Mouse (Mus musculus) MEL (cell line): ENCODE results near the gene Cd82. TPM values are rescaled to one million over a fixed set of nuclear protein-coding genes. Genes with fewer than 3 reads are reported as not detected.

Source experiments
- DNase-seq: peaks from one replicate; pipeline ENCODE4 v3.0.0; 2011; ENCODE audit warnings: low read depth, low spot score
- H3K27ac ChIP-seq: 2 replicates; pipeline ENCODE4 v1.5.1; 2012; ENCODE audit warnings: low read depth, mild to moderate bottlenecking, control low read depth, low read length, moderate library complexity; ENCODE audit not compliant: control insufficient read depth
- H3K27me3 ChIP-seq, 2 experiments: fragments of 150-350 bp in 1 of 2; sonication (generic) in 1 of 2; 2 replicates each; pipeline ENCODE4 v1.6.1; 2012; ENCODE audit warnings: low read length in 2 of 2, mild to moderate bottlenecking in 2 of 2, improper control_type of control experiment in 1 of 2, moderate library complexity in 1 of 2; ENCODE audit not compliant: insufficient read depth in 2 of 2, control insufficient read depth in 1 of 2
- H3K36me3 ChIP-seq, 2 experiments: 2 replicates each; pipeline ENCODE4 v1.6.1; 2012 to 2014; ENCODE audit warnings: low read length in 2 of 2, improper control_type of control experiment in 1 of 2, inconsistent platforms in 1 of 2, mild to moderate bottlenecking in 1 of 2; ENCODE audit not compliant: insufficient read depth in 2 of 2, control insufficient read depth in 1 of 2
- H3K4me1 ChIP-seq, 2 experiments: fragments of 150-350 bp in 1 of 2; sonication (generic) in 1 of 2; 2 replicates each; pipeline ENCODE4 v1.6.1; 2012; ENCODE audit warnings: low read length in 2 of 2, improper control_type of control experiment in 1 of 2, mild to moderate bottlenecking in 1 of 2; ENCODE audit not compliant: insufficient read depth in 2 of 2, control insufficient read depth in 1 of 2
- H3K4me3 ChIP-seq, 2 experiments: fragments of 150-350 bp in 1 of 2; sonication (generic) in 1 of 2; 2 replicates each; pipeline ENCODE4 v1.5.1; 2012; ENCODE audit warnings: low read depth in 2 of 2, low read length in 2 of 2, mild to moderate bottlenecking in 2 of 2, moderate library complexity in 2 of 2, control low read depth in 1 of 2, improper control_type of control experiment in 1 of 2; ENCODE audit not compliant: control insufficient read depth in 1 of 2, insufficient read depth in 1 of 2
- H3K79me2 ChIP-seq: 2 replicates; pipeline ENCODE4 v1.6.1; 2012; ENCODE audit warnings: mild to moderate bottlenecking, low read length, moderate library complexity; ENCODE audit not compliant: control insufficient read depth, poor library complexity, insufficient read depth
- H3K9ac ChIP-seq: 2 replicates; pipeline ENCODE4 v1.6.1; 2012; ENCODE audit warnings: low read depth, mild to moderate bottlenecking, control low read depth, low read length, moderate library complexity; ENCODE audit not compliant: control insufficient read depth, poor library complexity, severe bottlenecking
- H3K9me3 ChIP-seq: fragments of 150-350 bp; sonication (generic); replicated peaks from 2 replicates; pipeline ENCODE4 v1.6.1; 2012; ENCODE audit warnings: mild to moderate bottlenecking, low read length, improper control_type of control experiment, moderate library complexity; ENCODE audit not compliant: insufficient read depth
- BHLHE40 ChIP-seq: IDR thresholded peaks from 2 replicates; pipeline ENCODE4 v1.6.1; 2012; ENCODE audit warnings: low read depth, mild to moderate bottlenecking, inconsistent platforms, low read length, improper control_type of control experiment, borderline replicate concordance
- CHD2 ChIP-seq: IDR thresholded peaks from 2 replicates; pipeline ENCODE4 v1.6.1; 2011; ENCODE audit warnings: low read length, improper control_type of control experiment
- ETS1 ChIP-seq: IDR thresholded peaks from 2 replicates; pipeline ENCODE4 v1.6.1; 2012; ENCODE audit warnings: low read depth, mild to moderate bottlenecking, inconsistent platforms, low read length, improper control_type of control experiment, moderate library complexity
- GABPA ChIP-seq: IDR thresholded peaks from 2 replicates; pipeline ENCODE4 v1.6.1; 2012; ENCODE audit warnings: low read depth, mild to moderate bottlenecking, inconsistent platforms, low read length, improper control_type of control experiment, moderate library complexity
- HCFC1 ChIP-seq: IDR thresholded peaks from 2 replicates; pipeline ENCODE4 v1.6.1; 2012; ENCODE audit warnings: low read depth, mild to moderate bottlenecking, inconsistent platforms, low read length, improper control_type of control experiment, moderate library complexity
- KAT2A ChIP-seq: conservative IDR thresholded peaks from 2 replicates; pipeline ENCODE4 v1.6.1; 2012; ENCODE audit warnings: low read depth, low read length, improper control_type of control experiment, inconsistent platforms
- NELFE ChIP-seq: IDR thresholded peaks from 2 replicates; pipeline ENCODE4 v1.6.1; 2011; ENCODE audit warnings: low read depth, low read length, improper control_type of control experiment
- POLR2A ChIP-seq, 2 experiments: IDR thresholded peaks; 2 replicates each; pipeline ENCODE4 v1.6.1; 2011 to 2012; ENCODE audit warnings: low read length in 2 of 2, mild to moderate bottlenecking in 2 of 2, control low read depth in 1 of 2, improper control_type of control experiment in 1 of 2, low read depth in 1 of 2, moderate library complexity in 1 of 2; ENCODE audit not compliant: control insufficient read depth in 1 of 2, insufficient read depth in 1 of 2, poor library complexity in 1 of 2
- POLR2AphosphoS5 ChIP-seq: IDR thresholded peaks from 2 replicates; pipeline ENCODE4 v1.6.1; 2012; ENCODE audit warnings: low read depth, borderline replicate concordance, mild to moderate bottlenecking, inconsistent platforms, low read length, moderate library complexity, mixed read lengths
- SMC3 ChIP-seq: IDR thresholded peaks from 2 replicates; pipeline ENCODE4 v1.6.1; 2011; ENCODE audit warnings: low read depth, low read length, improper control_type of control experiment
- TAL1 ChIP-seq: IDR thresholded peaks from 2 replicates; pipeline ENCODE4 v1.6.1; 2012; ENCODE audit warnings: mild to moderate bottlenecking, inconsistent platforms, low read length, moderate library complexity, mixed read lengths
- TBP ChIP-seq: IDR thresholded peaks from 2 replicates; pipeline ENCODE4 v1.8.0; 2011; ENCODE audit warnings: low read depth, low read length, improper control_type of control experiment
- TCF12 ChIP-seq: IDR thresholded peaks from 2 replicates; pipeline ENCODE4 v1.6.1; 2014; ENCODE audit warnings: low read depth, mild to moderate bottlenecking, inconsistent platforms, low read length, improper control_type of control experiment, moderate library complexity
- USF1 ChIP-seq: IDR thresholded peaks from 2 replicates; pipeline ENCODE4 v1.6.1; 2014; ENCODE audit warnings: low read depth, mild to moderate bottlenecking, inconsistent platforms, low read length, improper control_type of control experiment, moderate library complexity
- USF2 ChIP-seq, 2 experiments: IDR thresholded peaks; 2 replicates each; pipeline ENCODE4 v1.6.1; 2011 to 2012; ENCODE audit warnings: improper control_type of control experiment in 2 of 2, low read length in 2 of 2, borderline replicate concordance in 1 of 2, inconsistent platforms in 1 of 2, low read depth in 1 of 2, mild to moderate bottlenecking in 1 of 2; ENCODE audit not compliant: insufficient read depth in 1 of 2
- ZC3H11A ChIP-seq: IDR thresholded peaks from 2 replicates; pipeline ENCODE4 v1.6.1; 2012; ENCODE audit warnings: low read depth, mild to moderate bottlenecking, inconsistent platforms, low read length, improper control_type of control experiment
- ZKSCAN1 ChIP-seq: IDR thresholded peaks from 2 replicates; pipeline ENCODE4 v1.6.1; 2012; ENCODE audit warnings: low read depth, mild to moderate bottlenecking, inconsistent platforms, low read length, improper control_type of control experiment, moderate library complexity
- polyA plus RNA-seq, 2 experiments: library from polyadenylated mRNA; stranded (reverse) in 1 of 2; unstranded in 1 of 2; fragments of >175 nt in 1 of 2; fragments of >200 nt in 1 of 2; gene quantifications; 2 replicates each; pipeline versions ENCODE4 v1.2.1 to v1.2.4; 2012; ENCODE audit warnings: low replicate concordance in 2 of 2, low read depth in 1 of 2; ENCODE audit not compliant: insufficient read length in 2 of 2, insufficient read depth in 1 of 2, missing spikeins in 1 of 2
- total RNA-seq: library from RNA; depleted of rRNA; stranded (reverse); fragments of 300-350 nt; gene quantifications from 2 replicates; pipeline ENCODE4 v1.2.3, GENCODE M21; 2012

Cd82 gene
- total and polyA plus RNA-seq, 3 experiments = 37.6 to 59.7 TPM; not detected in 1

DNA sequence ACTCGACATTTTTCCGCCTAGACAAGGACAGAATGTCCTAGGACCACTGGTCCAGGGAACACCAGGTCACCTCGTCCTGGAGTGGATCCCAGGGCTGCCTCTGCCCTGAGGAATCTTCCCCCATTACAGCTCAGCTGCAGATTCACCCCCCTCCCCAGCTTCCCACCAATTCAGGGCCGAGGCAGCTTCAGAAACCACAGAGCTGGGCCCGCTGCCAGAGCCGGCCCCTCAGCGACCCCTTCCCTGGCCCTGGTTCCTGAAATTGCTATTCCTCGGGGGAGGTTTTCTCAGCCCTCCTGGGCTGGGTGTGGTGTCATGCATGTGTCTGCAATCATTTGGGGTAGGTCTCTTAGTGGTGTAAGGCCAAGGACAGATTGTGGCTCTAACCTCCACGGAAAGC is 22.5 kb upstream of the Cd82 start:
- no peak overlapping the region for H3K4me3 ChIP-seq
- no peaks in the 10 kb centered on the region for H3K79me2 ChIP-seq
- H3K27me3 ChIP-seq = peaks cover 0 to 3% of the 10 kb centered on the region in 2 experiments; a peak in 2 of 4 replicates
- TF ChIP-seq ZC3H11A = no peak
- no peak overlapping the region for H3K9ac ChIP-seq
- H3K36me3 ChIP-seq = no peaks in the 10 kb centered on the region
- no peak overlapping the region for H3K27ac ChIP-seq
- H3K9me3 ChIP-seq = no peaks in the 10 kb centered on the region
- no peaks in the 10 kb centered on the region for H3K4me1 ChIP-seq
- no peak for DNase-seq

DNA sequence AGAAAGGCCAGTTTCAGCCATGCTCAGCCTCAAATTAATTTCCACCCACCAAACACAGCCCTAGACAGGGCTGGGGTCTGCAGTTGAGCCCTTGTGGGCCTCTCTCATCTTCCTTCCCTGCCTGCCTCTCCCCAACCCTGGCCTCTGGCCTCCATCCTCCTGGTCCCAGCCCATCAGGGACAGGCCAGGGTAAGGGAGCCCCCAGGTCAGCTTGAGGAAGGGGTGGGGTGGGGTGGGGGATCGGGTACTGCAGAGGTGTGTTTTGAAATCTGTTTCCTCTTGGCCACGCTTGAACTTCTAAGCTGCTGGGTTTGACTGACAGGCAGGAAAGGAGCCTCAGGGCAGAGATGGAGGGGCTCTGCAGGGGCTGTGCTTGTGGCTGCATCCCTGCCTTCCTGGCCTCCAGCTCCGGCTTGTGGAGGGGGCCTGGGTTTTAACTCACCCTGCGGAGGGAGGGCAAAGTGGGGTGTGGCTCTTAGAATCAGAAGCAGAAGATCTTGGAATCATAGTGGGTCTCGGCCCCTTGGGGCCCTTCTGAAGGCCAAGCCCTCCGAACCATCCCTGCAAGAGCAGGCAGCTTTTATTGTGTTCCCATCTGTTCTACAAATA is 19.2 kb upstream of the Cd82 start:
- H3K27me3 ChIP-seq = peaks cover 2 to 3% of the 10 kb centered on the region in 2 experiments; a peak in 3 of 4 replicates
- H3K36me3 ChIP-seq = no peaks in the 10 kb centered on the region
- no peak overlapping the region for H3K4me3 ChIP-seq
- no peaks in the 10 kb centered on the region for H3K9me3 ChIP-seq
- no peak for TF ChIP-seq POLR2AphosphoS5
- TF ChIP-seq ZKSCAN1 = no peak
- TF ChIP-seq TAL1 = no peak
- no peak for TF ChIP-seq SMC3
- H3K9ac ChIP-seq = no peak overlapping the region
- no peaks in the 10 kb centered on the region for H3K4me1 ChIP-seq
- H3K27ac ChIP-seq = no peak overlapping the region
- DNase-seq = no peak
- no peaks in the 10 kb centered on the region for H3K79me2 ChIP-seq

DNA sequence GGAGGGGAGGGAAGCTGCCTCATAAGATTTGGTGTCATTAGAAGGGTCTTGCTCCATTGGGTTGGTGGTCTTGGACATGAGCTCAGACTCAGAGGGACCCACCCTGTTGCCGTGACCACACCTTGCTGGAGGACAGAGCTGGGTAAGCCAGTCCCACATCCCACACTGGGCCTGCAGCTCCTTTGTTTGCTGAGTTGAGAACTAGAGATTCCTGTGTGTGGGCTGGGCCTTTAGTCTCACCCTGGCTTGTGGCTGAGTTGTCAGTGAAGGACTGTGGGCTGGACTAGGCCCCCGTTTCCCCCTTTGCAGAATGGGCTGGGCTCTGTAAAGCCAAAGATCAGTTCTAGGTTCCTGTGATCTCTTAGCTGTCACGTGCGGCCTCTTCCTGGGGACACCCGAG is 15.8 kb upstream of the Cd82 start:
- Histone ChIP-seq H3K4me1 (no peaks in the 10 kb centered on the region), H3K79me2 (no peaks in the 10 kb centered on the region), H3K36me3 (no peaks in the 10 kb centered on the region; a peak in 1 of 4 replicates), H3K27ac (no peak overlapping the region), H3K9me3 (no peaks in the 10 kb centered on the region), H3K4me3 (no peak overlapping the region), H3K27me3 (peaks cover 0 to 2% of the 10 kb centered on the region in 2 experiments; a peak in 1 of 4 replicates), H3K9ac (no peak overlapping the region)
- no peak for DNase-seq
- TF ChIP-seq BHLHE40 = no peak
- TF ChIP-seq HCFC1 = no peak
- TF ChIP-seq CHD2 = no peak
- TF ChIP-seq NELFE = no peak
- no peak for TF ChIP-seq TBP
- TF ChIP-seq GABPA = no peak
- TF ChIP-seq KAT2A = no peak
- no peak for TF ChIP-seq TCF12
- no peak for TF ChIP-seq ETS1
- no peak for TF ChIP-seq POLR2A (IDR thresholded peaks at IDR 0.05; ENCODE audit: control insufficient read depth in 1 of 2, insufficient read depth in 1 of 2, low read depth in 1 of 2, low read length in 2 of 2, poor library complexity in 1 of 2)
- TF ChIP-seq USF2 (IDR thresholded peaks at IDR 0.05; ENCODE audit: borderline replicate concordance in 1 of 2, insufficient read depth in 1 of 2, low read depth in 1 of 2, low read length in 2 of 2) = no peak
- no peak for TF ChIP-seq USF1
